Mouse (Mus musculus) heart, embryonic 12.5 days (tissue): Measurements from ENCODE around the gene Pinlyp. TPM values are rescaled to one million over a fixed set of nuclear protein-coding genes. Genes with fewer than 3 reads are reported as not detected.
"Not testable (repeated sequence)": the region's sequence is repeated elsewhere in the genome, so short reads cannot be mapped to it uniquely, and the experiment has no call there.

Source experiments
- ATAC-seq: fragments of 200-750 bp; cut with Nextera tagmentation; 2 replicates; pipeline ENCODE4 v1.8.0; 2017; ENCODE audit warnings: moderate TSS enrichment, moderate library complexity; ENCODE audit not compliant: insufficient number of reproducible peaks, low FRiP score
- H3K27ac ChIP-seq: fragments of 300-500 bp; sonication (generic); 2 replicates; pipeline ENCODE4 v1.5.1; 2016; ENCODE audit warnings: mild to moderate bottlenecking, moderate library complexity; ENCODE audit not compliant: poor library complexity, severe bottlenecking
- H3K27me3 ChIP-seq: fragments of 300-500 bp; sonication (generic); replicated peaks from 2 replicates; pipeline ENCODE4 v1.6.1; 2016; ENCODE audit warnings: mild to moderate bottlenecking, moderate library complexity
- H3K36me3 ChIP-seq: fragments of 300-500 bp; sonication (generic); 2 replicates; pipeline ENCODE4 v1.6.1; 2016; ENCODE audit warnings: mild to moderate bottlenecking, moderate library complexity
- H3K4me1 ChIP-seq: fragments of 300-500 bp; sonication (generic); replicated peaks from 2 replicates; pipeline ENCODE4 v1.6.1; 2016; ENCODE audit warnings: mild to moderate bottlenecking
- H3K4me2 ChIP-seq: fragments of 300-500 bp; sonication (generic); 2 replicates; pipeline ENCODE4 v1.6.1; 2016; ENCODE audit warnings: mild to moderate bottlenecking, moderate library complexity
- H3K4me3 ChIP-seq: fragments of 300-500 bp; sonication (generic); 2 replicates; pipeline ENCODE4 v1.5.1; 2016; ENCODE audit warnings: mild to moderate bottlenecking
- H3K9ac ChIP-seq: fragments of 300-500 bp; sonication (generic); 2 replicates; pipeline ENCODE4 v1.6.1; 2016; ENCODE audit warnings: mild to moderate bottlenecking, moderate library complexity
- H3K9me3 ChIP-seq: fragments of 300-500 bp; sonication (generic); replicated peaks from 2 replicates; pipeline ENCODE4 v1.6.1; 2016; ENCODE audit warnings: mild to moderate bottlenecking, moderate library complexity
- WGBS: fragments of 180-500 bp; shearing (Covaris S2); methylation state at CpG from one replicate; pipeline ENCODE4 v1.1.7; 2016; 5-methylcytosine and 5-hydroxymethylcytosine counted together
- polyA plus RNA-seq: library from polyadenylated mRNA; unstranded; fragments of >200 nt; fragmentation: Nextera tagmentation; extraction: Ambion mirVana; gene quantifications from 2 replicates; pipeline ENCODE4 v1.2.1, GENCODE M21; 2016

Gene Pinlyp
- polyA plus RNA-seq, 1 experiment from 2014 or later: not detected

GRCm38 (mm10) chr7:24523723-24524122 is 22.2 kb downstream of the Pinlyp start:
- ATAC-seq: no peak
- 80% methylated on average over 6 of the region's 6 CpGs for WGBS

GRCm38 (mm10) chr7:24522805-24523204 is 23.1 kb downstream of the Pinlyp start:
- no peak overlapping the region for H3K4me3 ChIP-seq
- H3K27me3 ChIP-seq: no peaks in the 10 kb centered on the region
- H3K27ac ChIP-seq: no peak overlapping the region
- 60% methylated on average over 5 of the region's 5 CpGs for WGBS
- H3K4me1 ChIP-seq: no peaks in the 10 kb centered on the region
- H3K4me2 ChIP-seq: no peak overlapping the region
- H3K9ac ChIP-seq: no peak overlapping the region
- no peak for ATAC-seq
- H3K36me3 ChIP-seq: no peaks in the 10 kb centered on the region
- no peaks in the 10 kb centered on the region for H3K9me3 ChIP-seq

More at GRCm38 (mm10) chr7:24523723-24524122, 22.2 kb downstream of the Pinlyp start:
- H3K9ac ChIP-seq: no peak overlapping the region
- no peaks in the 10 kb centered on the region for H3K4me1 ChIP-seq
- H3K36me3 ChIP-seq: no peaks in the 10 kb centered on the region
- H3K9me3 ChIP-seq: no peaks in the 10 kb centered on the region
- H3K4me2 ChIP-seq: no peak overlapping the region
- H3K27me3 ChIP-seq: no peaks in the 10 kb centered on the region
- no peak overlapping the region for H3K4me3 ChIP-seq
- H3K27ac ChIP-seq: no peak overlapping the region

GRCm38 (mm10) chr7:24520054-24520453 is 25.9 kb downstream of the Pinlyp start:
- not testable (repeated sequence) for H3K9me3 ChIP-seq, H3K9ac ChIP-seq, ATAC-seq, H3K27ac ChIP-seq, H3K36me3 ChIP-seq, H3K27me3 ChIP-seq, H3K4me2 ChIP-seq, H3K4me3 ChIP-seq, H3K4me1 ChIP-seq
- 83% methylated on average over 10 of the region's 10 CpGs for WGBS

GRCm38 (mm10) chr7:24519130-24519529 is 26.8 kb downstream of the Pinlyp start:
- no peak for ATAC-seq
- 46% methylated on average over 3 of the region's 3 CpGs for WGBS
- H3K9ac ChIP-seq: no peak overlapping the region
- no peak overlapping the region for H3K4me2 ChIP-seq
- H3K4me3 ChIP-seq: no peak overlapping the region
- H3K27me3 ChIP-seq: no peaks in the 10 kb centered on the region
- peaks cover 4% of the 10 kb centered on the region for H3K36me3 ChIP-seq
- H3K9me3 ChIP-seq: no peaks in the 10 kb centered on the region
- no peak overlapping the region for H3K27ac ChIP-seq
- no peaks in the 10 kb centered on the region for H3K4me1 ChIP-seq

- no peak for ATAC-seq
- Histone ChIP-seq H3K9me3 (no peaks in the 10 kb centered on the region), H3K4me3 (no peak overlapping the region), H3K36me3 (peaks cover 9% of the 10 kb centered on the region), H3K4me1 (no peaks in the 10 kb centered on the region), H3K9ac (no peak overlapping the region), H3K27ac (no peak overlapping the region), H3K27me3 (no peaks in the 10 kb centered on the region), H3K4me2 (no peak overlapping the region)
- WGBS: 58% methylated on average over 6 of the region's 6 CpGs
Measured at GRCm38 (mm10) chr7:24517654-24518053, 28.3 kb downstream of the Pinlyp start.

- Histone ChIP-seq H3K4me2 (no peak overlapping the region), H3K36me3 (peaks cover 12% of the 10 kb centered on the region), H3K9ac (no peak overlapping the region), H3K27me3 (no peaks in the 10 kb centered on the region), H3K4me1 (no peaks in the 10 kb centered on the region), H3K27ac (no peak overlapping the region), H3K4me3 (no peak overlapping the region), H3K9me3 (no peaks in the 10 kb centered on the region)
- WGBS: 49% methylated on average over 5 of the region's 5 CpGs
- no peak for ATAC-seq
Measured at GRCm38 (mm10) chr7:24517077-24517476, 28.8 kb downstream of the Pinlyp start.

- H3K4me1 ChIP-seq, H3K27ac ChIP-seq, ATAC-seq, H3K4me2 ChIP-seq, H3K9ac ChIP-seq, H3K27me3 ChIP-seq, H3K9me3 ChIP-seq, H3K4me3 ChIP-seq: not testable (repeated sequence)
- peaks cover 16% of the 10 kb centered on the region for H3K36me3 ChIP-seq
- 64% methylated on average over 8 of the region's 8 CpGs for WGBS
Measured at GRCm38 (mm10) chr7:24516319-24516718, 29.6 kb downstream of the Pinlyp start.

GRCm38 (mm10) chr7:24512355-24512754 is 33.6 kb downstream of the Pinlyp start, which contains the start of gene AC161166.1:
AC161166.1 (minus strand) TSS chr7:24512455.
- H3K36me3 ChIP-seq: peaks cover 22% of the 10 kb centered on the region

GRCm38 (mm10) chr7:24507726-24508114 is 38.2 kb downstream of the Pinlyp start:
- 2% methylated on average over 20 of the region's 20 CpGs for WGBS
- Histone ChIP-seq H3K36me3 (peaks cover 14% of the 10 kb centered on the region), H3K9ac (peak overlapping the region; percentile 81), H3K27ac (peak overlapping the region; percentile 96), H3K27me3 (peaks cover 11% of the 10 kb centered on the region), H3K4me3 (peak overlapping the region; percentile 71), H3K4me1 (peaks cover 25% of the 10 kb centered on the region), H3K9me3 (no peaks in the 10 kb centered on the region), H3K4me2 (peak overlapping the region; percentile 77)
- ATAC-seq: 0 out of 2 replicates have a peak, but pooled peaks have one; percentile 4

More at GRCm38 (mm10) chr7:24512355-24512754, 33.6 kb downstream of the Pinlyp start, which contains the start of gene AC161166.1:
- Histone ChIP-seq H3K9me3 (no peaks in the 10 kb centered on the region), H3K4me1 (0 out of 2 replicates have a peak, but pooled peaks cover 4% of the 10 kb centered on the region), H3K27ac (no peak within 1 kb of the TSS), H3K4me2 (no peak within 1 kb of the TSS), H3K4me3 (no peak within 1 kb of the TSS), H3K9ac (no peak within 1 kb of the TSS), H3K27me3 (no peaks in the 10 kb centered on the region)
- 83% methylated on average over 7 of the region's 7 CpGs for WGBS
- ATAC-seq: no peak

GRCm38 (mm10) chr7:24506838-24507725 is 38.8 kb downstream of the Pinlyp start, which contains the start of gene Zfp428:
Zfp428 (plus strand) TSS chr7:24507006.
- peak within 1 kb of the TSS; percentile 96 for H3K27ac ChIP-seq
- H3K4me2 ChIP-seq: peak within 1 kb of the TSS; percentile 77
- ATAC-seq: peak; percentile 87
- peak within 1 kb of the TSS; percentile 71 for H3K4me3 ChIP-seq
- peaks cover 18% of the 10 kb centered on the region for H3K27me3 ChIP-seq
- WGBS: under 1% methylated on average over 84 of the region's 84 CpGs
- no peaks in the 10 kb centered on the region for H3K9me3 ChIP-seq
- H3K36me3 ChIP-seq: peaks cover 10% of the 10 kb centered on the region
- peak within 1 kb of the TSS; percentile 81 for H3K9ac ChIP-seq
- peaks cover 25% of the 10 kb centered on the region for H3K4me1 ChIP-seq

GRCm38 (mm10) chr7:24506476-24506837 is 39.5 kb downstream of the Pinlyp start:
- peaks cover 7% of the 10 kb centered on the region for H3K36me3 ChIP-seq
- 0% methylated on average over 12 of the region's 12 CpGs for WGBS
- peaks cover 25% of the 10 kb centered on the region for H3K4me1 ChIP-seq
- peak overlapping the region; percentile 77 for H3K4me2 ChIP-seq
- H3K27ac ChIP-seq: peak overlapping the region; percentile 96
- no peaks in the 10 kb centered on the region for H3K9me3 ChIP-seq
- peak overlapping the region; percentile 81 for H3K9ac ChIP-seq
- H3K4me3 ChIP-seq: peak overlapping the region; percentile 71
- no peak for ATAC-seq
- H3K27me3 ChIP-seq: peaks cover 22% of the 10 kb centered on the region
